Mouse (Mus musculus) heart, embryonic 15.5 days (tissue): ENCODE results near the gene S100a10. TPM values are rescaled to one million over a fixed set of nuclear protein-coding genes. Genes with fewer than 3 reads are reported as not detected.
A peak's percentile ranks its signal among the peaks of the same experiment; 100 is the strongest.

ENCODE experiments used
- ATAC-seq: fragments of 200-750 bp; cut with Nextera tagmentation; replicated peaks from 2 replicates; pipeline ENCODE4 v1.8.0; 2017; ENCODE audit warnings: low read depth, moderate TSS enrichment; ENCODE audit not compliant: insufficient number of reproducible peaks, insufficient read depth, low FRiP score
- H3K27ac ChIP-seq: fragments of 300-500 bp; sonication (generic); 2 replicates; pipeline ENCODE4 v1.5.1; 2015; ENCODE audit warnings: mild to moderate bottlenecking, inconsistent platforms
- H3K27me3 ChIP-seq: fragments of 300-500 bp; sonication (generic); 2 replicates; pipeline ENCODE4 v1.6.1; 2015; ENCODE audit warnings: inconsistent platforms
- H3K36me3 ChIP-seq: fragments of 300-500 bp; sonication (generic); 2 replicates; pipeline ENCODE4 v1.6.1; 2015; ENCODE audit warnings: mild to moderate bottlenecking, inconsistent platforms
- H3K4me1 ChIP-seq: fragments of 300-500 bp; sonication (generic); replicated peaks from 2 replicates; pipeline ENCODE4 v1.6.1; 2015; ENCODE audit warnings: inconsistent platforms
- H3K4me2 ChIP-seq: fragments of 300-500 bp; sonication (generic); 2 replicates; pipeline ENCODE4 v1.6.1; 2015; ENCODE audit warnings: inconsistent platforms, mild to moderate bottlenecking, moderate library complexity
- H3K4me3 ChIP-seq: fragments of 300-500 bp; sonication (generic); 2 replicates; pipeline ENCODE4 v1.5.1; 2015; ENCODE audit warnings: mild to moderate bottlenecking, inconsistent platforms
- H3K9ac ChIP-seq: fragments of 300-500 bp; sonication (generic); 2 replicates; pipeline ENCODE4 v1.6.1; 2015; ENCODE audit warnings: mild to moderate bottlenecking, inconsistent platforms
- H3K9me3 ChIP-seq: fragments of 300-500 bp; sonication (generic); replicated peaks from 2 replicates; pipeline ENCODE4 v1.6.1; 2016; ENCODE audit warnings: inconsistent platforms
- WGBS: fragments of 180-500 bp; shearing (Covaris S2); methylation state at CpG from one replicate; pipeline ENCODE4 v1.1.7; 2015; ENCODE audit warnings: mixed read lengths; 5-methylcytosine and 5-hydroxymethylcytosine counted together
- polyA plus RNA-seq: library from polyadenylated mRNA; unstranded; fragments of >200 nt; fragmentation: Nextera tagmentation; extraction: Ambion mirVana; gene quantifications from 2 replicates; pipeline ENCODE4 v1.2.1, GENCODE M21; 2015

Gene S100a10
- polyA plus RNA-seq, 1 experiment from 2014 or later = 250 TPM

DNA sequence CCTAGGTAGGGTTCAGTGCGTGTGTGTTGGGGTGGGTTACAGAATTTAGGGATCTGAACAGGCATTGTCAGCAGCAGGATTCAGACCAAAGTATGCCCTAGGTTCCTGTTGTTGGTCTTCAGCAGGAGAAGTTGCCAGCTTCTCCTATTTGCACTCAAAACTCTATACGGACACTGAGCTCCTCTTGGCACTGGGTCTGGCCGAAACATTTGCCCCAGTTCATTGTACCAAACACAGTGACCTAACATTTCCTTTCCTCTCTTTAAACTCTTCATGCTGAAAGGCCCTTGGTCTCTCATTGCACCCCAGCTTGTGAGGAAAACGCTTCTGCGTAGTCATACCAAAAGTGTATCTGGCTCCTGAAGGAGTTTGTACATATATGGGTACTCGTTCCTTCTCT is 5.1 kb downstream of the S100a10 start:
- no peaks in the 10 kb centered on the region for H3K9me3 ChIP-seq
- H3K4me3 ChIP-seq = no peak overlapping the region
- ATAC-seq = no peak
- 80% methylated on average over 6 of the region's 6 CpGs for WGBS
- no peak overlapping the region for H3K4me2 ChIP-seq
- H3K4me1 ChIP-seq = peaks cover 26% of the 10 kb centered on the region
- H3K27ac ChIP-seq = no peak overlapping the region
- H3K9ac ChIP-seq = no peak overlapping the region
- H3K27me3 ChIP-seq = no peaks in the 10 kb centered on the region
- peaks cover 24% of the 10 kb centered on the region for H3K36me3 ChIP-seq

DNA sequence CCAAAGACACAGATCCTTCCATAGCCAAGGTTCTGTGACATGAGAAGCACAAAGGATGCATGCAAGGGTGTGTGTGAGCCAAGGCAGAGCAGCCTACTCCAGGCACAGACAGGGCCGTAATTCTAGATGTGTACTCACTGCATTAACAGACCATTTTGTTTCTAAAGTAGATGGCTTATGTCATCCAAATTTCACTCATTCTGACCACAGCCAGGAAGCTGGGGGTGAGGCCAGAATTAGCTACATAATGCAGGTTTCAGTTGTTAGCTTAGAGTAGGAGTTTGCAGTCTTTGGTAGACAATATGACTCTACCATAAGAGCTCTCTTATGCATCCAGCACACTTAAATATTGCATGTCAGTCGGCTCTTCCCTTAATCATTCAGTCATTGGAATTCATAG is 7.5 kb downstream of the S100a10 start:
- no peak for ATAC-seq
- no peaks in the 10 kb centered on the region for H3K9me3 ChIP-seq
- H3K9ac ChIP-seq = no peak overlapping the region
- peaks cover 24% of the 10 kb centered on the region for H3K36me3 ChIP-seq
- H3K4me3 ChIP-seq = no peak overlapping the region
- no peak overlapping the region for H3K4me2 ChIP-seq
- H3K27ac ChIP-seq = no peak overlapping the region
- H3K27me3 ChIP-seq = no peaks in the 10 kb centered on the region
- H3K4me1 ChIP-seq = peaks cover 11% of the 10 kb centered on the region
- 76% methylated on average over 2 of the region's 2 CpGs for WGBS

DNA sequence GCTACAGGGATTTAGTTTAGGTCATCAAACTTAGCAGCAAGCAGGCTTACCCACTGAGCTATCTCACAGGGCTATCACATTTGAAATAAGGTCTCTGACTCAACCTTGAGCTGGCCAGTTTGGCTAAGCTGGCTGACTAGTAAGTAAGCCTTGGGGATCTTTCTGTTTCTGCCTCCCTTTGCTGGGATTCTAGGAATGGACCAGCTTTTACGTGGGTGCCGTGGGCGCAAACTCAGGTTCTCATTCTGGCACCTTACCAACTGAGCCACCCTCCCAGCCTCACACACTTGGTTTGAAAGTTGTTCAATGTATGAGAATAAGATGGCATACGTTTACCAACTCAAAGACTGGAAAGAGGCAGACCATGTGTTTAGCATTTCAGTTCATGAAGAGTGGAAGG is 8.3 kb downstream of the S100a10 start:
- H3K4me2 ChIP-seq = no peak overlapping the region
- peaks cover 8% of the 10 kb centered on the region; the same call in 1 of the 2 replicates for H3K4me1 ChIP-seq
- H3K27me3 ChIP-seq = no peaks in the 10 kb centered on the region
- H3K27ac ChIP-seq = no peak overlapping the region
- no peak overlapping the region for H3K9ac ChIP-seq
- ATAC-seq = no peak
- no peak overlapping the region for H3K4me3 ChIP-seq
- 89% methylated on average over 4 of the region's 4 CpGs for WGBS
- no peaks in the 10 kb centered on the region for H3K9me3 ChIP-seq
- peaks cover 24% of the 10 kb centered on the region for H3K36me3 ChIP-seq

DNA sequence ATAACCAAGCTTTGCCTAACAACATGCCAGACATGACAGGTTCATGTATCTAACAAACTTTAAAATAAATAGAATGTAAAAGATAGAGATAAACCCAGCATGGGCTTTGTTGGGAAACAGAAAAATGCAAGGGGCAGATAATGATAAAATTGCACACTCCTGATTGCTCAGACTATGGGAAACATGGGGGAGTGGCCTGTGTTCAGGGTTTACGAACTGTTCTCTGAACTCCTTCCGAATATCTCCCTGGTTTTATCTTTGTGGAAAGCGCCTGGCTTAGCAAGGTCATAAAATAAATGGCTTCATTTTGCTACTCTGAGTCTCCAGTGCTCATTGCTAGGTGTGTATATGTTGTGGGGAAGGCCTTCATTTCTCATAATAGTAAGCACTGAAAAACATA is 12.0 kb downstream of the S100a10 start:
- Histone ChIP-seq H3K36me3 (peaks cover 14% of the 10 kb centered on the region; the same call in 1 of the 2 replicates), H3K27me3 (no peaks in the 10 kb centered on the region), H3K27ac (no peak overlapping the region), H3K9ac (no peak overlapping the region), H3K4me2 (no peak overlapping the region), H3K9me3 (no peaks in the 10 kb centered on the region), H3K4me1 (peaks cover 9% of the 10 kb centered on the region; the same call in 1 of the 2 replicates), H3K4me3 (no peak overlapping the region)
- 69% methylated on average over 3 of the region's 3 CpGs for WGBS
- no peak for ATAC-seq

DNA sequence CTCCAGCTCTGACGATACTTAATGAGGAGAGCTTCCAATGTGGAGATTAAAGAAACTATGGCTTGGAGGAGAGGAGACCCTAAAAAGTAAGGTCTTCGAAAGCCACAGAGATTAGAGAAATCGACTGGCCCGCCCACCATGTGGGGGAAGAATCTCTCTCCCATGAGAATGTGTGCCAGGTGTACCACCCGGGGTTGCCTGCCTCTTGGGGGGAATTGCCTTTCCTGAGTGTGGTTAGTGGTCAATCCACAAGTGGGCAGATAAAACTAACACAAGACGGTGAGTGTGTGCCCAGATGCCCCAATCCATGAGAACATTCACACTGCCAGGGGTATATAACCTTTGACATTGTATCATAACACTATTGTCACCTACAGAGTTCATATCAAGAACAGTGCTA is 12.8 kb downstream of the S100a10 start:
- Histone ChIP-seq H3K4me1 (peaks cover 9% of the 10 kb centered on the region; the same call in 1 of the 2 replicates), H3K9me3 (no peaks in the 10 kb centered on the region), H3K27me3 (no peaks in the 10 kb centered on the region), H3K36me3 (peaks cover 6% of the 10 kb centered on the region; the same call in 1 of the 2 replicates), H3K4me3 (no peak overlapping the region), H3K9ac (no peak overlapping the region), H3K4me2 (no peak overlapping the region), H3K27ac (peak overlapping the region; percentile 80)
- WGBS = 80% methylated on average over 6 of the region's 6 CpGs
- ATAC-seq = no peak

- Histone ChIP-seq H3K9me3 (no peaks in the 10 kb centered on the region), H3K27ac (peak overlapping the region; percentile 80), H3K27me3 (no peaks in the 10 kb centered on the region), H3K36me3 (no peaks in the 10 kb centered on the region), H3K4me1 (peaks cover 9% of the 10 kb centered on the region; the same call in 1 of the 2 replicates), H3K4me2 (peak overlapping the region; percentile 22), H3K9ac (no peak overlapping the region), H3K4me3 (no peak overlapping the region)
- WGBS = 35% methylated on average over 7 of the region's 7 CpGs
- peak; percentile 77 for ATAC-seq
These were observed 13.7 kb downstream of the S100a10 start for GRCm38 (mm10) chr3:93568428-93569040.

DNA sequence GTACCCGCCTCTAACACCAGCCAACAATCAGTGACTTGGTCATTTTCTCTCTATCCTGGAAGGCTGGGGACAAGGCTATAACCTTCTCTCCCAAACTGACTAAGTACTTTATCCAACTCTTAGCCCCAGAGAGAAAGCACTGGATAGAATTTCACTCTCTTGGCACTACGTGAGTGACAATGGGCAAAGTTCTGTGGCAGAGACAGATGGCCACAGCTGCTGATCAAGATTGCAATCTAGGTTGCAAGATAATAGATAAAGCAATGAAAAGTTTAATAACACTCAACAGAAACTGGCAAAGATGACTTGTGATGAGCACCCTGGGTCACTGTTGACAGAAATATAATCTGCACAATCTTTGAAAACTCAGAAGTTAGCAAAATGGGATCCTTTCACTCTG is 14.2 kb downstream of the S100a10 start:
- H3K4me2 ChIP-seq = peak overlapping the region; percentile 22
- 43% methylated on average over 2 of the region's 2 CpGs for WGBS
- H3K36me3 ChIP-seq = no peaks in the 10 kb centered on the region
- no peak overlapping the region for H3K9ac ChIP-seq
- no peaks in the 10 kb centered on the region for H3K27me3 ChIP-seq
- peak overlapping the region; percentile 80 for H3K27ac ChIP-seq
- H3K9me3 ChIP-seq = no peaks in the 10 kb centered on the region
- no peak for ATAC-seq
- peaks cover 9% of the 10 kb centered on the region; the same call in 1 of the 2 replicates for H3K4me1 ChIP-seq
- no peak overlapping the region for H3K4me3 ChIP-seq

DNA sequence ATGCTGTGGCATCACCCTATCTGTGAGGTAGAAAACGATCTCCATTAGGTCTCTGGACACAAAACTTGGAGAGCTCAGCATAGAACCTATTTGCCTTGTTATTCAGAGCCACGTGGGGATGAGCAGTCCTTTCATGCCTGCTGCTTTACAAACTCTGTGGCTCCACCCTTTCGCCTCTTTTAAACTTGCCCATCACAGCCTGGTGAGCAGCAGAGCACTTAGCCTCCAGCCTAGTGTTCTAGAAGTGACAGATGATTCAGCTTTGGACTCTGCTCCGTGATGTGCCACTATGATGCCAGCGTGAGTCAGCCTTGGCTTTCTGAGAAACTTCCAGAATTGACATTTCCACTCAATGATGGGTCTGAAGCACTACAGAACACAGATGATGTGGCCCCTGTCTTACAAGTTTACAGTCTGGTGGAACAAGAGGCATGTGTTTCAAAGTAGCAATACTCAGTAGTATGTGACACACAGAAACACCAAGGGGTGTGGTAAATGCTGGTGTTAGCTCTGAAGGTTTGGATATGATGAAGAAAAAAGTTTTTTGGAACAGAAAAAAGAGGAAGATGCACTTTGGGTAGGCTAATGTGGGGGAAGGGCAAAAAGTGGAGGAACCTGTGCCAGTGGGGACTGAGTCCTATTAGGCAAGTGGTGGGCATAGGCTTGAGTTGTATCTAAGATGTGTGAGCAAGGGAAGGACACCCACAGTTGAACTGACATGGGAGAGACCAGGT is 17.3 kb downstream of the S100a10 start:
- peaks cover 9% of the 10 kb centered on the region; the same call in 1 of the 2 replicates for H3K4me1 ChIP-seq
- H3K36me3 ChIP-seq = no peaks in the 10 kb centered on the region
- H3K4me3 ChIP-seq = no peak overlapping the region
- H3K27me3 ChIP-seq = no peaks in the 10 kb centered on the region
- no peaks in the 10 kb centered on the region for H3K9me3 ChIP-seq
- no peak overlapping the region for H3K27ac ChIP-seq
- 66% methylated on average over 5 of the region's 5 CpGs for WGBS
- no peak overlapping the region for H3K4me2 ChIP-seq
- ATAC-seq = no peak
- H3K9ac ChIP-seq = no peak overlapping the region

DNA sequence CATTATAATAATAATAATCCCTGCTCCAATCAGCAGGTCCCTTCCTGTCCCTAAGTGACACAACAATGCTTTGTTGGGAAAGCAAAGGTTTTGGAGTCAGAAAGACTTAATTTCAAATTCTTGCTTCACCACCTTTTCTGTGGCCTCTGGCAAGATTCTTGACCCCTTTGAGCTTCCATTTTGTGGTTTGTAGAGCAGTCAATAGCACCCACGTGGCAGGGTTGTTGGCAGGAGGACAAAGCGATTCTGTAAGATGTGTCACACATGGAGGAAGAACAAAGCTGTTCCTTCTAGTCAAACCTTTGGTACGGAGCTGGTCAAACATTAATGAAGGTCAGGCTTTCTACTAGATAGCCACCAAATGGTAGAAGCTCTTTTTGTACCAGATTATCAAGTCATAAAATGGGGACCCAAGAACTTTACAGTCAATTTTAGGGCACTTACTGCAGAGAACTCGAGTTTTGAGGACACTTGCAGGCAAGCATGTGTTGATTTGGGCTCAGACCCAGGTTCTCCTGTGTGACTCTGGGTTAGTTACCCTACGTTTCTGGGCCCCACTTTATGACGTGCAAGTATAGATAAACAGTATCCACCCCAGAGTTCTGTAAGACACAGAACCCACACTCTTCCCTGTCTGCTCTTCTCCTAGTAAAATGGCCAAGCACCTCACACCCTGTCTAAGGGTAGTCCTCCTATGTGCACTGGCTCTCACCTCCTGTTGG is 24.6 kb downstream of the S100a10 start:
- ATAC-seq = no peak
- H3K4me3 ChIP-seq = no peak overlapping the region
- H3K9ac ChIP-seq = no peak overlapping the region
- H3K9me3 ChIP-seq = no peaks in the 10 kb centered on the region
- WGBS = 65% methylated on average over 6 of the region's 6 CpGs
- no peaks in the 10 kb centered on the region for H3K4me1 ChIP-seq
- no peak overlapping the region for H3K27ac ChIP-seq
- no peaks in the 10 kb centered on the region for H3K36me3 ChIP-seq
- no peaks in the 10 kb centered on the region for H3K27me3 ChIP-seq
- no peak overlapping the region for H3K4me2 ChIP-seq

DNA sequence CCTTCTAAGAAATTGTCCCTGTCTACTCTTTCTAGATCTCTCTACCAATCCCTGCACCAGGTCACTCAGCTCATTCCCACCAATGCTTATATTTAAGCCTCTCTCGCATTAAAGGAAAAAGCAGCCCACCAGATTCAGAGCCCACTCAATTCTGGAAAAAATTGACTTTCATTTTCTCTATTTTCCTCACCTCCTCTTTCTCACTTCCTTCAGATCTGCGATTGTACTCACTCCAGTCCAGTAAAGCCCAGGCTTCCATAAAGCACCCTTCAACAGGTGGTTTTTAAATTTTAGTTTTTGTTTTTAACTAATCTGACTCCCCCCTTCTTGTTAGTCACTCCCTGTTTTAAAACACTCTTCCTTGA is 25.1 kb downstream of the S100a10 start:
- H3K9me3 ChIP-seq = no peaks in the 10 kb centered on the region
- no peaks in the 10 kb centered on the region for H3K4me1 ChIP-seq
- no peak overlapping the region for H3K4me2 ChIP-seq
- WGBS = 84% methylated on average over 2 of the region's 2 CpGs
- H3K27me3 ChIP-seq = no peaks in the 10 kb centered on the region
- ATAC-seq = no peak
- H3K9ac ChIP-seq = no peak overlapping the region
- no peaks in the 10 kb centered on the region for H3K36me3 ChIP-seq
- no peak overlapping the region for H3K4me3 ChIP-seq
- no peak overlapping the region for H3K27ac ChIP-seq

- no peaks in the 10 kb centered on the region for H3K9me3 ChIP-seq
- H3K4me3 ChIP-seq = no peak overlapping the region
- H3K27me3 ChIP-seq = no peaks in the 10 kb centered on the region
- no peak for ATAC-seq
- no peak overlapping the region for H3K9ac ChIP-seq
- no peak overlapping the region for H3K4me2 ChIP-seq
- H3K4me1 ChIP-seq = no peaks in the 10 kb centered on the region
- H3K36me3 ChIP-seq = no peaks in the 10 kb centered on the region
- no peak overlapping the region for H3K27ac ChIP-seq
- WGBS = 46% methylated on average over 2 of the region's 2 CpGs
These were observed 26.1 kb downstream of the S100a10 start for GRCm38 (mm10) chr3:93580946-93581345.
